Mouse (Mus musculus): ENCODE results near the gene Tigit. TPM values are rescaled to one million over a fixed set of nuclear protein-coding genes. Genes with fewer than 3 reads are reported as not detected.

The Tigit gene
- not detected for total RNA-seq (2021)
- long read RNA-seq, experiment 1 = 0 reads
- long read RNA-seq, experiment 2 = 0 reads

DNA sequence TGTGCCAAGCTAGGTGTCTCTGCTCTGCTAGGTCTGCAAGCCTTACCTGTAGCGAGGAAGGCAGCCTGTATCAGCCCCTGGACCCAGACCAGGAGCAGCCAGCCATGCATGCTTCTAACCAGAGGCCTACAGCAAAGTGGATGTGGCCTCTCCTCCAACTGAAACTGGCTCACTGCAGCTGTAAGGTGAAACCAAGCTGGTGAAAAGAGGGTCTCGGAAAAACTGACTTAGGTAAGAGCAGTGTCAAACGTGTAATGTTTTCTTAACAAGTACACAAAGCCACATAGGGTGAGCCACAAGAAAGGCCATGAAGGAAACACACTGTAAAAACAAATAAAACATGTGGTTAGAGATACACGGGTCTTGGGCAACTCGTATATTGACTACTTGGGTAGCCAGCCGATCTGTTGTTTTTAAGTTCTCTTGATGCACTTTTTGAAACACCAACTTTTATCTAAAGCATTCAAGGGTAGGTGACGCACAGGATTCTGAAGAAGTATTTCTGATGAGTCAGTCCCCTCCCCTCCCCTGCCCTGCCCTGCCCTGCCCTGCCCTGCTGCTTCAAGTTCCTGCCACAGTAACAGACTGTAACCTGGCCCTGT lies at the start of gene Tigit:
Gene Tigit, minus strand, starts transcription at position 169 of the 602 bp plus-strand sequence.
- DNase-seq = no peak
- intact Hi-C loops (cut with DNase I) = no loop called here

DNA sequence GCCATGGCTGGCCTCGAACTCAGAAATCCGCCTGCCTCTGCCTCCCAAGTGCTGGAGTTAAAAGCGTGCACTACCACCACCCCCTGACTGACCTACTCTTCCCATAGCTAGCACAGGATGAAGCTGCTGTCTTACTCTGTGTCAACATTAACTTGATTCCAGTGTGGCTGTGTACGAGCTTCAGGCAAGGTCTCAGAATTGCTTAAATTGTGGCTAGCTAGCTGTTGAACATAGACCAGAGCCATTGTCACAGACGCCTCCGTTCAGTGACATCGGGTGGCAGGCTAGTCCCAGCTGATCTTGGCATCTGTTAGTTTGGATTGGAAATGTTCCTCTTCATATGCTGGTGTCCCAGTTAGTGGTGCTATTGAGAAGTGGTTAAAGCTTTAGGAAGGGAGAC lies 47.4 kb upstream of the Tigit start:
- intact Hi-C loops (cut with DNase I) = no loop called here
- DNase-seq = no peak

DNA sequence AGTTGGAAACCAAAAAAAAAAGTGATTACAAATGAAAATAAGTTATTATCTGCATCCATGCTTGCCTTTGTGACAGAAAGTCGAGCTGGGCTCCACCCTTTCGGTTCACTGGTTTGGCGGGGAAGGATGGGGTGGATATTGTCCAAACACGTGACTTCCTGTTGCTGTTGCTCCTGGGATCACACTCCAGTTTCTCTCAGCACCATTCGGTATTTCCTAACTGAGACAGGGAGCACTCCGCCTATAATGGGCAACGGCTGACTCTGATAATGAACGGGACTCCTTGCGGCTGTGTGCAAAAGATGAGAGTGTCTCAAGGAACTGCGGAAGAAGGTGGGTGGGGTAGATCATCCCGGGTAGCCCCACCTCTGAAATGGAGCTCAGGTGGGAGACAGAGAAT lies 46.7 kb upstream of the Tigit start:
- intact Hi-C loops (cut with DNase I) = no loop called here
- peak; percentile 30 to 34 for DNase-seq

DNA sequence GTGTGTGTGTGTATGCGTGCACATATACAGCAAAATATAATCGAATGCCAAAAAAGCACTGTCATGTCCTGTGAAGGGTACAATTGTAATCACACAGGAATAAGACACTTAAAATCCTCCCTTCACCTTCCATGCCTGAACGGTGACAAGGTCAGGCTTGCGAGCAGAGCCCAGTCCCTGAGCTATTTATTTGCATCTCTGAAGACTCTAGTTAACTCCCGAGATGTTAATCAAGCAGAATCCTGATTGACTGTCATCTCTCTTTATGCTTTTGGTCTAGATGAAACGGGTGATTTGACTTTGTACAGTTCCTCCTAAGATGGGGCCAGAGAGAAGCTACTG lies 46.2 kb upstream of the Tigit start:
- intact Hi-C loops (cut with DNase I) = no loop called here
- DNase-seq = no peak

DNA sequence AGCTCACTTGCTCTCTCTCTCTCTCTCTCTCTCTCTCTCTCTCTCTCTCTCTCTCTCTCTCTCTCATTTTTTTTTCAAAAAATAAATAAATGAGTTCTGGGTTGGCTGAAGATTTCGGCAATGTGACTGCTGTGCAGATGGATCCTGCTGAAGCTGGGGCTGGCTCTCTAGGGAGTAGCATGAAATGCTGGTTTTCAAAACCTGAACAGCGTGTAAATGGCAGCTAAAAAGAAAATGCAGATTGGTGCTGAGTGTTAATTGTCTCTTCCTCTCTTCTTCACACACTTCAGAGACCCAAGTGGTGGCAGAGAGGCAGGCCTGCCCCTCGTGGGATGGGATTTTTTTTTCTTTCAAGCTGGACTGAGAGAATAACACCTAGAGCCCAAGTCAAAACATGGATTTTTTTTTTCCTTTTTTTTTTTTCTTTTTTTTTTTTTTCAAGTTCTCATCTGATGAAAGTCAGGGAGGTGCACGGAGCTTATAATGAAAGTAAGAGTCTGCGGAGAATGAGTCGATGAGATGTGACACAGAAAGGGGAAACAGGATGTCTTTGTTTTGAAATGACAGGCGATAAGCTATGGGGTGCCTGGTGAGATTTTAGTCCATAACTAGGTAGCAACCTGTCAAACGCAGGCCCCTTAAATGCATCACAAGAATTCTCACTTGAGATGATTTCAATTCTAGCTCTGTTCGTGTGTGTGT lies 45.6 kb upstream of the Tigit start:
- intact Hi-C loops (cut with DNase I) = no loop called here
- DNase-seq = no peak

DNA sequence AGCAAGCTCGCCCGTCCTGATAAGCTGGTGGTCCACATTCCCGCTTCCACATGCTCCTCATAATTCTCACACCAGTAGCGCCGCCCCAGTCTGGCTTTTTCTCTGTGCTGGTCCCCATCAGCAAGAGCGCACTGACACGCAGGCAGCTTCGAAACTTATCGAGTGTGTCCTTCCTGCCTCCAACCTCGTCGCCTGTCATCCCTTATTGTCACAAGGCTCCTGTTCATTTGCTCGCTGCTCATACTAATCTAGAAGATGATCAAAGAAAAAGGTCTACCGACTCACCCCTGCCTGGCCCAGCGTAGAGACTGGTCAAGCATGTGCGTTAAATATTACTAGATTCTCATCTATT lies 45.1 kb upstream of the Tigit start:
- intact Hi-C loops (cut with DNase I) = no loop called here
- DNase-seq = no peak

DNA sequence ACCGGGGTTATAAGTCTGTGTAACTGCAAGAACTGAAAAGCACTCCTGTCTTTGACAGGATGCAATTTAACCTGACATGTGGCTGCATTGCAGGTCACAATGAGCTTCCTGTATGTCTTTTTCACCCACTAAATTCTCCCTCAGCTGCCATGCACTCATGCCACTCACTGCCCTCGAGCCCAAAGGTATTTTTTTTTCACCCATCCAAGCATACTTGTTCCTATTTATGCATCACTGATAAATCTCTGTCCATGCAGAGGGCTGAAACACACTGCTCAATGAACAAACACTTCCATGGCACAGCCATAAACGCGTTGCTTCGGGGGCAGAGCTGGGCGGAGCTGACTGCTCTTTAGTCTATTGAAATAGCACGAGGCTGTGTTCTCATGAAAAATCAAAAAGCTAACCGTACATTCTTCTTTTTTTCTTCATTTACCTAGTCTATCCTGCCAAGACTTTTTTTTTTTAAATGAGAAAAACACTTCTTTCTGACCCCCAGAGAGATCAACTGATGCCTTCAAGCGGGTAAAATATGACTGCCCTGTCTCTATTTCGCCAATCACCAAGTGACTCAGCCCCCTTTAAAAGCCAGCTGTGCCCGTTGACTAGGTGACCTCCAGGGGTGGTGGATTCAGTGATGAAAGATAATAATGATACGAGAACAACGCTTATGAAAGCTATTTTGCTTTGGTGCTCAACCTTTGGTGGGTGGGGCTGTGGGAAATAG lies 44.6 kb upstream of the Tigit start:
- DNase-seq = no peak
- intact Hi-C loops (cut with DNase I) = no loop called here

DNA sequence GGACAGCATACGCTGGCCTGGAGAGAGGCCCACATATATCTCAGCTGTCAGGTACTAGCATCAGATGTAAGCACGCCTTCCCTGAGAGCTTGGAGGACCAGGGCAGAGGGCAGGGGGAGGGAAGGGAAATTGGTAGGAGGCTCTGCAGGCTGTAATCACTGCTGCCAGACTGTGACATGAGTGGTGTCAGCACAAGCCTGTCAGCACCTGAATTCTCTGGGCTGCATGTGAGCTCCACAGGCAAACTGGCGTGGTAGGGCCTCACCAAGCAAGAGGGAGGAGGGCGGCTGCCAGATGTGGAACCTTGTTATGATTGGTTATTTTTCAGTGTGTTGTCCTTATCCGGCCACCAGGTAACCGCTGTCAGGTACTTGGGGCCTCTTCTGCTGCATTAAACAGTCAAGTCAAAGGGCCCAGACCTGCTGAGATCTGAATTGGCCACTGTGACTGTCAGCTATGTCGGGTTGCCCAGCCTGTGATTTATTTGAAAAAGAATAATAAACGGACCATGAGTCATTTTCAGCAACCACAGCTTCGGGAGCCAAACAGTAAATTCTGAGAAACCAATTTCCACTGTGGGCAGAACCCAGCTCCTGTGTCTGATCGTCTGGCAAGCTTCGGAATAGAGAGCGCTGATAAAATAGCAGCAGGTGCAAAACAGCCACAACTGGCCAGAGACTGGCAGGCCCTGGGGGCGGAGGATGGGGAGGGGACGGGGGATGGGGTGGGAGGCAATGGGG lies 38.0 kb upstream of the Tigit start:
- no peak for DNase-seq
- intact Hi-C loops (cut with DNase I) = no loop called here

DNA sequence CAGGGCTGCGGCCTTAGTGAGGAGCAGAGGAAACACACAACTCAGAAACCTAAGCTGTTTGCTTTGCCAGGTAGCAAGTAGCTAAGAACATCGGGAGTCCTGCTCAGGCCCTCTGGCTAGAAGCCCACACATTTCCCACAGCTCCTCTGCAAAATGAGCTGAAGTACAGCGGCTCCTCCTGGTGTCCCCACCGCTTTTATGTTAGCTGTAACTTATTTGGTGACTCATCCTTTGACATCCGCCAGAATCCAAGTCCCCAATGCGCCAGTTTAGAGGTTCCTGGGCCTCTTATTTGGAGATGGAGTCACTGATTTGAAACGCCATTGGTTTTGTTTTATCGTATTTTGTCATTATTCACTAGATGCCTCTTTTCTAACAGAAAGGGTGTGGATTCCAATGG lies 36.6 kb upstream of the Tigit start:
- intact Hi-C loops (cut with DNase I) = no loop called here
- no peak for DNase-seq

DNA sequence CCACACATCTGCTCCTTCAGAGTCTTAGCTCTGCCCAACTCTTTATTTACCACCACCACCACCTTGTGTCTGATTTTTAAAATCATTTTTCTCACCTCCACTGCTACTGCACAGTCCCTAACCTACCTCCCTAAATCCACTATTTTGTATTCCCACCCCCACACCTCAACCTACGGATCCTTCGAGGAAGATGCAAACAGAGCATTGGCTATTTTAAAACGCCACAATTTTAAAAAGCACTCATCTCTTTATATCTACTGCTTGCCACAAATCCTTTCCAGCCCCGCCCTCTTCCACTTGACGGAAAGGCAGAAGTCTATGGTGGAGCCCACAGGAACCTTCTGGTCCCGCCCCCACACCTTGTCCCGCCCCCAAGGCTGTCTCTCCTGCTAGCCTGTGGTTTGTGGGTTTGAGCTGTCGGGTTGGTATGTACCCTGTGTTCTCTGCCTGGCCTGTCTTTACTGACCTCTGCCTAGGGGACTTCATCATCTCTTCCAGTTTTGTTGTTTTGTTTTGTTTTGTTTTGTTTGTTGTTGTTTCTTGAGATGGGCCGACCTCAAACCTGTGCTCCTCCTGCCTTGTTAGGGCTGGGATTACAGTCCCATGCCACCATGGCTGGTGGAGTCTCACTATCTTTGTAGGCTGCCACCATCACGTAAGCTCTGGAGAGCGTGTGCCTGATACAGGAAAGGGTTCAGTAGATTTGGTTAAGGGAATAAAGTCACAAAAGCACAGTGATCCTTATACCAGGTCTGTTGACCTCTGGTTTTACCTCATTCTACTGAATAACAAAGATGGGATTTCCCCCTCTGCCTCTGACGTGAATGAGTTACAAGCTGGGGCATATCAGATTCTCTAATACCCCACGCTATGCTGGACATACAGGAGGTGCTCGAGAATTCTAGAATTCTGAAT lies 35.0 kb upstream of the Tigit start:
- intact Hi-C loops (cut with DNase I) = no loop called here
- DNase-seq = no peak

DNA sequence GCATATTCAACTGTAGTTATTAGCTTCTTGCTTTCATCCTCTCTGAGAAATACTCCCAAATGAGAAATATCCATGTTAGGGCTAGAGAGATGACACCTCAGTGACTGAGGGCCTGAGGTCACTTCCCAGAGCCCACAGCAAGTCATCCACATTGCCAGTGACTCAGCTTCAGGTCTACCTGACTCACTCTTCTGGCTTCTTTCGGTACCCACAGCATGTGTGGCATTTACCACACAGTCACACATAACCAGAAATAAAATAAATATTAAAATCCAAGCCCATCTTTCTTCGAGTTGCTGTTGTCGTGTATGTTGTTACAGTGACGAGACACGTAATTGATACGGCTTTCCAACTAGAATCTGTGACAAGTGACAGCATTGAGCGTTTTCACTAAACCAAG lies 33.8 kb upstream of the Tigit start:
- intact Hi-C loops (cut with DNase I) = no loop called here
- DNase-seq = no peak

DNA sequence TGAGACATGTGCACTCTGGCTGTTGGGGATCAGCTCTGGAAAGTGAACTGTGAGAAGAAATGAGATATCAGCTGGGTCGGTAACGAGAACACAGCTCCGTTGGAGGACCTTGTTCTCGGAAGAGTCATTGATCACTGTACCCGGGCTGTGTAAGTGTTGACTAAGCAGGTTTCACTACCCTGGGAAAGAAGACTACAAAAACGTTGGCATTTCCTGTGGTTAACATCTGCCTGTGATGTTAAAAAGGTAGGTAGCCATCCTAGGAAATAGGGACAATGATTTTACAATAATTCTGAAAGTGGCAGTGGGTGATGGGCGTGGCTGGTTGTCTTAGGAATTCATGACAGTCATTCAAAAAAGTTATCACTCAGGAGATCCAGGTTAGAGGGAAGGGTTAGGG lies 31.9 kb upstream of the Tigit start:
- DNase-seq = no peak
- intact Hi-C loops (cut with DNase I) = no loop called here

DNA sequence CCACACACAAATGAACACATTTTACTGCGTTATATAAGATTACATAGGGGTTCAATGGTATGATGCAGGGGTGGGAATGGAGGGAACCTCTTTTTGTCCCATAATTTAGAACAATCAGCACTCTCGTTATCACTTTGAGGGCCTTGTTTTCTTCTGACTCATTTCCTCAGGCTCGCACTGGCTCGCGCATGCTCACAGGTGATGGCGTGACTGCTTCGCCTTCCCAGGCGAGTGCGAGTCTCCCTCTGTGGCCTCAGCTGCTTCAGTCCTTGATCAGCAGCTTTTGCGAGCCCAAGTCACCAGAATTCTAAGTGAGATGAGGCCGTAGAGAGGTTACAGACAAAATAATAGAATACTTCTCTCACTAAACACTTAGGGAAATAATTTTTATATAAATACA lies 30.2 kb upstream of the Tigit start:
- DNase-seq = no peak

DNA sequence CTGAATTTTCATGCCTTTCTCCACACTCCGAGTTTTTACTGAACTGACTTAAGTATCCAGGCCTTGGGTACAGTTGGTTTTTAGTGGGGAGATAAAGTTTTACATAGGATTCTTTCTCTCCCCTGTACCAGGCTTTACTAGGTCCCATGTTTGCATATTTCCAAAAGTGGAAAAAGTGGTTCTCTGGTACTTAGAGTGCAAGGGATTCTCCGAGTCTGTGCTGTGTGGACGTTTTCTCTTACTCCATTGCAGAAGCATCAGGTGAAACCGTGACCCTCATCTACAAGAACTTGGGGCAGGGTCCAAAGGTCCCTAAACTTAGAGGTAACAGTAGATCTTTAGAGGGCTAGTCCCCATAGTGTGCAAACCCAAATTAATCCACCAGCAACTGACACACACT lies 28.7 kb upstream of the Tigit start:
- no peak for DNase-seq
- intact Hi-C loops (cut with DNase I) = no loop called here

More for the DNA sequence above, 30.2 kb upstream of the Tigit start:
- intact Hi-C loops (cut with DNase I) = no loop called here

DNA sequence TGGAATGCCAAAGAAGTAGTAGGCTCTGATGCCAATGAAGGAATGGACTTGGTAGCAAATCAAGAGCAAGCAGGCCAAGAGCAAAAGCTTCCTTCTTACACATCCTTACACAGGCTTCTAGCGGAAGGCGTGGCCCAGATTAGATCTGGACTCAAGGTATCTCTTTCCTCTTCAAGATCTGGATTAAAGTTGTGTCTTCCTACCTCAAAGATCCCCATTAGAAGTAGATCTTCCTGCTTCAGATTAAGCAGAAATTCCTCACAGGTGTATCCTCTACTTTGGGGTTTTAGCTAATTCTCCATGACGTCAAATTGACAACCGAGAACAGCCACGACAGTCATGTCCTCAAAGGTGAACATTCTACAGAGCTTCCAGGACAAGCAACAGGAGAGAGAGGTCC lies 27.8 kb upstream of the Tigit start:
- intact Hi-C loops (cut with DNase I) = no loop called here

DNA sequence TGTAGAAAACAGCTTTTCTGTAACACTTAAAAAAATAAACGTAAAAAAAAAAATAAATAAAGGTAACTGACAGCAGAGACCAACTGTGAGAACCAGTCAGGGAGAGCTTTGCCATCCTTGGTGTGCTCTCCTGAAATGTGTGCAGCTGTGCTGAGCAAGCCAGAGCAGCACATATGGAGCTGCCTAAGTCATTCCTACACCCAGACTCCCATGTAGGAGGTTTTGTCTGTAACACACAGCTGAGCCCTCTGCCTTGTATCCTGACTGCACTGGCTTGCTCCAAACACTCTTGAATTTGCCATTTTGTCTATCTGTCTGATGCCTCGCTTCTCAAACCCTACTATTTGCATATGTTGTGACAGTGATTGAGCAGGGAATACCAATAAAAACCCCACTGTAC lies 27.0 kb upstream of the Tigit start:
- intact Hi-C loops (cut with DNase I) = no loop called here
- no peak for DNase-seq

More for the DNA sequence above, 27.8 kb upstream of the Tigit start:
- no peak for DNase-seq

DNA sequence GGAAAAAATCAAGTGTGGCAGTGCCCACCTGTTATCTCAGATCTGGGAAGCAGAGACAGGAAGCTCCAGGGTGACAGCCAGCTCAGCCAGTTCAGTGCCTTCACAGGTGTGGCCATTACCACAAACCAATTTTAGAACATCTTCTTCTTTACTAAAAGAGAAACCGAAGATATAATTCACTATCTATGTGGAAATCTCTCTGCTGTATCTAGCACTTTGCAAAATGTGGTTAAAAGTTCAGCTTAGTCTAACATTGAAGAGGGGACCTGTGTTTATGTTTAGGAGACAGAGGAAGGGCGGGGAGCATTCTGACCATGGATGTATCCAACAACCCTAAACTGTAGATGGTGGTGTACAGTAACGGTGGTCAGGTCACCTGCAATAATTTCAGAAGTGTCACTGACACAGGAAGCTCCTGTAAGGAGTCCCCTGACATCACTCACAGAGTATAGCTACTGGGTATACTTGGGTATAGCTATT lies 26.3 kb upstream of the Tigit start:
- intact Hi-C loops (cut with DNase I) = no loop called here
- no peak for DNase-seq

DNA sequence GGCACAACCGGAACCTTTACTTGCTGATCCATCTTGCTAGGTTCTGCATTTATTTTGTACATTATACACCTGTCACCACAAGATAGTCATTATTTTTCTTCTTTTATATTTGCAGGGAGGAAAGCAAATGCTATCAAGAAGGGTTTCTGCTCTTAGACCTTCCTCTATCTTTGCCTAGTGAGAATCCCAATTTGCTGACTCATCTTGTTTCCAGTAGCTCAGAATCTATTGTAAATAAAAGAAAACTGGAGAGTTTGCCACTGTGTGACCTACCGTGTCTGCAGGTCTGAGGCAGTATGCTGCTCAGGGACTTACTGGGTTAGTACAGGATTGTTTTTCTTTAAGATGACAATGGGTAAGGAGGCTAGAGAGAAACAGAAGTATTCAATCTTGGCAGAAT lies 24.0 kb upstream of the Tigit start:
- no peak for DNase-seq
- intact Hi-C loops (cut with DNase I) = no loop called here

DNA sequence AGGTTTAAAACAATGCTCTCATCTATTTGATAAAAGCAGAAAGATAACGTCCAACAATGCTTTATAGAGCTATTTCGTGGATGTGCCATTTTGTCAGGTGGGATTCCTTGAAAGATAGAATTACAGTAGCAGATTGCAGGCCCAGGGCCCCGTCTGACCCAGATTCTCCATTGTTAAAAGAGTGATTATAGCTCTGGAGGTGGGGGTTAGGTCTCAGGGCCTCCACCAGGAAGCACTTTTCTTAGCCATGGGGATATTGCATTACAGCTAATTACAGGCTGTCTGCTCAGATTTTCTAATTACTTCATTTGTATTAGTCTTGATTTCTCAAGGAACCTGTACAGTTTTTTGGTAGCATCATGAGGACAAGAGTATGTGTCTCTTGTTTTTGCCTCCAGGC lies 10.5 kb upstream of the Tigit start:
- intact Hi-C loops (cut with DNase I) = no loop called here
- DNase-seq = no peak

DNA sequence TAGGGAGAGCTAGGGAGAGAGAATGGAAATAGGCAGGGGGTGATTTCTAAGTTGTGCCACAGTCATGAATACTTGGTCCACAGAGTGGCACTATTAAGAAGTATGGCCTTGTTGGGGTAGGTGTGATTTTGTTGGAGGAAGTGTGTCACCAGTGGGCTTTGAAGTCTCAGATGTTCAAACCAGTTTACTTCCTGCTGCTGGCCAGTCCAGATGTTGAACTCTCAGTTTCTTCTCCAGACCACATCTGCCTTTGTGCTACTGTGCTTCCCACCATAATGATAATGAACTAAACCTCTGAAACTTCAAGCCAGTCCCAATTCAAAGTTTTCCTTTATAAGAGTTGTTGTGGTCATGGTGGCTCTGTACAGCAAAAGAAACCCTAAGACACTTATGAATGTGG lies 8.8 kb upstream of the Tigit start:
- no peak for DNase-seq
- intact Hi-C loops (cut with DNase I) = no loop called here
